Mouse (Mus musculus) C2C12 (cell line): ENCODE measurements around the gene BC037034. TPM values are rescaled to one million over a fixed set of nuclear protein-coding genes. Genes with fewer than 3 reads are reported as not detected.
"Not testable (repeated sequence)": the region's sequence is repeated elsewhere in the genome, so short reads cannot be mapped to it uniquely, and the experiment has no call there.

ENCODE experiments used
- H3K27me3 ChIP-seq: one replicate; pipeline ENCODE4 v1.6.1; 2011; ENCODE audit not compliant: control insufficient read depth, insufficient read depth, insufficient read length
- H3K36me3 ChIP-seq: one replicate; pipeline ENCODE4 v1.6.1; 2011; ENCODE audit not compliant: control insufficient read depth, insufficient read depth
- H3K4me3 ChIP-seq: one replicate; pipeline ENCODE4 v1.5.1; 2011; ENCODE audit warnings: mild to moderate bottlenecking, control low read depth; ENCODE audit not compliant: poor library complexity, insufficient read depth, severe bottlenecking
- H3K79me2 ChIP-seq: one replicate; pipeline ENCODE4 v1.6.1; 2011; ENCODE audit not compliant: control insufficient read depth, insufficient read depth
- H3K79me3 ChIP-seq: one replicate; pipeline ENCODE4 v1.6.1; 2011; ENCODE audit warnings: low read depth, control low read depth
- H3ac ChIP-seq: one replicate; pipeline ENCODE3; 2011; ENCODE audit warnings: low read depth; ENCODE audit not compliant: control insufficient read depth, insufficient read length
- CEBPB ChIP-seq: IDR thresholded peaks from one replicate; pipeline ENCODE4 v1.6.1; 2011; ENCODE audit warnings: low read depth, mild to moderate bottlenecking, control low read depth, moderate library complexity
- CTCF ChIP-seq: IDR thresholded peaks from one replicate; pipeline ENCODE4 v1.5.1; 2011; ENCODE audit not compliant: control insufficient read depth, insufficient read depth, insufficient read length
- FOSL1 ChIP-seq: IDR thresholded peaks from one replicate; pipeline ENCODE4 v1.8.0; 2011; ENCODE audit warnings: mild to moderate bottlenecking, low read length; ENCODE audit not compliant: poor library complexity, insufficient read depth, severe bottlenecking
- MAX ChIP-seq: IDR thresholded peaks from one replicate; pipeline ENCODE4 v1.6.1; 2011; ENCODE audit warnings: mild to moderate bottlenecking, control low read depth
- MYOD1 ChIP-seq: IDR thresholded peaks from one replicate; pipeline ENCODE4 v1.6.1; 2011; ENCODE audit warnings: low read depth; ENCODE audit not compliant: control insufficient read depth, insufficient read length
- MYOG ChIP-seq: IDR thresholded peaks from one replicate; pipeline ENCODE4 v1.6.1; 2011; ENCODE audit not compliant: control insufficient read depth, insufficient read length; ENCODE audit errors: extremely low read depth
- USF1 ChIP-seq: IDR thresholded peaks from one replicate; pipeline ENCODE4 v1.6.1; 2011; ENCODE audit warnings: low read depth, mild to moderate bottlenecking, control low read depth, moderate library complexity
- polyA plus RNA-seq: library from polyadenylated mRNA; unstranded; fragments of >200 nt; fragmentation: generic; extraction: Trizol; gene quantifications from one replicate; pipeline ENCODE4 v1.2.1, GENCODE M21; 2012; ENCODE audit warnings: missing spikeins

Gene BC037034
- polyA plus RNA-seq, 1 experiment = 6.8 TPM

DNA sequence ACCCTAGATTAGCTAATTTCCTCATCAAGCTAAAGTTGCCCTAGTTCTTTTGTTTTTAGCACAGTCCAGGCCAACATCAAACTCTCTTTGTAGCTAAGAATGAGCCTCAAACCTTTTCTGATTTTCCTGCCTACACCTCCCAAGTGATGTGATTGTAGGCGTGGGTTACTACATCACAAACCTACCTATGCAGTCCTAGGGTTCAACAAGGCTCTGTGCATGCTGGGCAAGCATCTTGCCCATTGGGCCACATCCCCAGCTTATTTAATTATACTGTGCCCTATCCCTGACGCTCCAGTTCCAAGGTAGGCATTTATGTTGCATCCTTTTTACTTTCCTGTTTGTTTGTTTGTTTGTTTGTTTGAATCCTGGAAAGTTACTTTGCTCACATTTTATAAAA lies 38.1 kb downstream of the BC037034 start, which contains the start of gene Nxpe5:
Nxpe5 (plus strand) TSS at position 199 of the 400 bp plus-strand sequence.
- no peaks in the 10 kb centered on the region for H3K27me3 ChIP-seq
- H3K79me3 ChIP-seq = no peaks in the 10 kb centered on the region
- no peaks in the 10 kb centered on the region for H3K79me2 ChIP-seq
- TF ChIP-seq MAX (no peak), MYOG (no peak), CTCF (no peak), USF1 (no peak), CEBPB (no peak), FOSL1 (no peak), MYOD1 (no peak)
- H3ac ChIP-seq = no peak within 1 kb of the TSS
- no peak within 1 kb of the TSS for H3K4me3 ChIP-seq
- H3K36me3 ChIP-seq = no peaks in the 10 kb centered on the region

DNA sequence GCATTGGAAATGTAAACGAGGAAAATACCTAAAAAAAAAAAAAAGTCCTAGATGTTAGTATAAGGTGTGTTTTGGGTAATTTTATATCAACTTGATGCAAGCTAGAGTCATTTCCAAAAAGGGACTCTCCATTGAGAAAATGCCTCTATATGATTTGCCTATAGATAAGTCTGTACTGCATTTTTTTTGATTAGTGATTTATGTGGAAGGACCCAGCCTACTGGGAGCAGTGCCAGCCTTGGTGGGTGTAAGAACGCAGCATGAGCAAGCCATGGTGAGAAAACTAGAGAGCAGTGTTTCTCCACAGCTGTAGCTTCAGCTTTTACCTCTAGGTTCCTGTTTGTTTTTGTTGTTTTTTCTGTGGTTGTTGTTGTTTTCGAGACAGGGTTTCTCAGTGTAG lies 40.5 kb downstream of the BC037034 start:
- H3K27me3 ChIP-seq = no peaks in the 10 kb centered on the region
- H3K36me3 ChIP-seq = no peaks in the 10 kb centered on the region
- no peaks in the 10 kb centered on the region for H3K79me2 ChIP-seq
- no peak for TF ChIP-seq MAX
- TF ChIP-seq USF1 = no peak
- no peak for TF ChIP-seq MYOG
- no peak for TF ChIP-seq FOSL1
- TF ChIP-seq MYOD1 = no peak
- TF ChIP-seq CTCF = no peak
- no peak for TF ChIP-seq CEBPB
- H3K4me3 ChIP-seq = no peak overlapping the region
- no peaks in the 10 kb centered on the region for H3K79me3 ChIP-seq
- H3ac ChIP-seq = no peak overlapping the region

DNA sequence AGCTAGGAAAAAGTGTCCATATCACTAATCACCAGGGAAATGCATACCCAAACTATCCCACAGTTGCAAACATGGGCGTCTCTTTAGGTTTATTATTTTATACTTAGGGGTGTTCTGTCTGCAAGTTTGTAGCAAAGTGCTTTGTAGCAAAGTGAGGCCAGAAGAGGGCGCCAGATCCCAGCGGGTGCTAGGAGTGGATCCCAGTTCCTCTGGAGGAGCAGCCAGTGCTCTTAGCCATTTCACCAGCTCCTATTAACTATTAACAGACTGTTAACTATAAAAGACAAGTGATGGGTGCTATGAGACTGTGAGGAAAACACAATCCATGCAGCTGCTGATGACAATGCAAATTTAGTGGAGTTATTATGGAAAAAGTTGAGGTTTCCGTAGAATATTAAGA lies 41.7 kb downstream of the BC037034 start:
- Histone ChIP-seq H3K79me3 (no peaks in the 10 kb centered on the region), H3K79me2 (no peaks in the 10 kb centered on the region), H3ac (no peak overlapping the region), H3K4me3 (no peak overlapping the region), H3K27me3 (no peaks in the 10 kb centered on the region), H3K36me3 (no peaks in the 10 kb centered on the region)
- TF ChIP-seq MYOG (no peak), MYOD1 (no peak), CTCF (peak; percentile 77), CEBPB (no peak), USF1 (no peak), FOSL1 (no peak), MAX (no peak)

DNA sequence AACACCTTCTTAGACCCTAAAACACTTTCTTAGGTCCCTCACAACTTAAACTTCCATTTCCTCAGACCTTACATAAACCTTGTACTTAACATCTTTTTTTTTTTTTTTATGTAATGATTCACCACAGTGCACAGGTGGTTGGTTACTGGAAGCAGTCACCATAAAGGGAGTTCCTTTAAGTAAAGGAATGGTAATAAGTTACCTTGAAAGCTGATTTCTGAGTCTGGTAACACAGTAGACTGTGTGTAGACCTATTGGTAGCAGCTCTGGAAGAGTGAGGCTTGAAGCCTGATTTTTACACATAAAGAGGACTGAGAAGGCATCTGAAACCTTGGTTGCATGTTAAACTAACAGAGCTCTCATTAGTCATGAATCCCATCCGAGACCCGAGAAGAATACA lies 44.0 kb downstream of the BC037034 start:
- Histone ChIP-seq H3K79me2 (no peaks in the 10 kb centered on the region), H3K4me3 (no peak overlapping the region), H3K36me3 (no peaks in the 10 kb centered on the region), H3K27me3 (no peaks in the 10 kb centered on the region), H3K79me3 (no peaks in the 10 kb centered on the region), H3ac (no peak overlapping the region)
- TF ChIP-seq CTCF (no peak), USF1 (no peak), MYOG (no peak), FOSL1 (no peak), MYOD1 (no peak), CEBPB (no peak), MAX (no peak)

DNA sequence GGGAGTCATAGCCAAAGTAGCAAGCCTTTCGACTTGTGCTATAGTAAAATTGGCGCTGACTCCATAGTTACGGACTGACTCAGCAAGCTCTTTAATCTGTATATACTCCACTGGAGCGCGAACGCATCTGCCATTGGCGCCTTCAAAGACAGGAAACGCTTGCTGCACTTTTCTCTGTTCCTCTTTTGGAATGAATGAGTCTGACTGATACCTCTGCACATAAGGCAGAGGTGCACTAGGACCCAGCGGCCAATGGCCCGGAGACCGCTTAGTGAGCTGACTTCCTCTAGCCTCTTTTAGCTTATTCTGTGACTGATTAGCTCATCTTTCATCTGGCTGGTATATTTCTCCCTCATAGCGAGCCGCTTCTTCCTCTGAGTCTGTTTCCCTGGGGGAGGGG lies 47.2 kb downstream of the BC037034 start:
- not testable (repeated sequence) for H3K79me2 ChIP-seq, H3K36me3 ChIP-seq, H3K4me3 ChIP-seq, H3ac ChIP-seq, H3K27me3 ChIP-seq, H3K79me3 ChIP-seq

Other genes with a start within 250 kb of the BC037034 start
- not detected for gene Smok3a, start 242.8 kb downstream of the BC037034 start, polyA plus RNA-seq
- gene Smok3b, start 242.6 kb downstream of the BC037034 start, polyA plus RNA-seq = not detected
- not detected for gene Smok3c, start 210.8 kb downstream of the BC037034 start, polyA plus RNA-seq
- 3.7 TPM for gene Zkscan1, start 178.9 kb downstream of the BC037034 start, polyA plus RNA-seq
- gene Zscan21, start 147.1 kb downstream of the BC037034 start, polyA plus RNA-seq = 8.5 TPM
- gene Zfp113, start 108.3 kb downstream of the BC037034 start, polyA plus RNA-seq = 1.9 TPM
- gene Cops6, start 103.0 kb downstream of the BC037034 start, polyA plus RNA-seq = 182 TPM
- 11.2 TPM for gene Ap4m1, start 92.0 kb downstream of the BC037034 start, polyA plus RNA-seq
- gene Mcm7, start 91.6 kb downstream of the BC037034 start, polyA plus RNA-seq = 208 TPM
- gene Taf6, start 76.6 kb downstream of the BC037034 start, polyA plus RNA-seq = 58.1 TPM
- 23.0 TPM for gene Cnpy4, start 76.5 kb downstream of the BC037034 start, polyA plus RNA-seq
- 2.5 TPM for gene Mblac1, start 69.7 kb downstream of the BC037034 start, polyA plus RNA-seq
- not detected for gene Nxpe5, start 38.1 kb downstream of the BC037034 start, polyA plus RNA-seq
- gene Lamtor4, start 8.6 kb downstream of the BC037034 start, polyA plus RNA-seq = 72.8 TPM
- gene Gal3st4, start 8.8 kb upstream of the BC037034 start, polyA plus RNA-seq = 0.08 TPM
- not detected for gene Gm43720, start 15.9 kb upstream of the BC037034 start, polyA plus RNA-seq
- gene Gpc2, start 16.0 kb upstream of the BC037034 start, polyA plus RNA-seq = 0.60 TPM
- gene Stag3, start 16.2 kb upstream of the BC037034 start, polyA plus RNA-seq = 0.05 TPM
- 0.19 TPM for gene Pvrig, start 77.9 kb upstream of the BC037034 start, polyA plus RNA-seq
- gene Zfp157, start 177.4 kb upstream of the BC037034 start, polyA plus RNA-seq = 2.0 TPM